Mouse (Mus musculus): ENCODE data around the gene Lhb. TPM values are rescaled to one million over a fixed set of nuclear protein-coding genes. Genes with fewer than 3 reads are reported as not detected.

Lhb gene
- polyA plus RNA-seq, 1 experiment = not detected

- TF ChIP-seq POLR2A (IDR thresholded peaks at IDR 0.05; ENCODE audit: insufficient read depth, low read depth, low read length) = no peak
- no peak for TF ChIP-seq CTCF (IDR thresholded peaks at IDR 0.05; ENCODE audit: insufficient read depth, low read depth, low read length)
- Histone ChIP-seq H3K4me3 (ENCODE audit: insufficient read depth, low read depth, low read length) (no peak overlapping the region), H3K27ac (ENCODE audit: insufficient read depth, low read depth, low read length) (no peak overlapping the region), H3K4me1 (ENCODE audit: control insufficient read depth, insufficient read depth, low read length) (peaks cover 23% of the 10 kb centered on the region)
- 88% methylated on average over 7 of the region's 7 CpGs for WGBS
Observed at GRCm38 (mm10) chr7:45463987-45464778, 43.6 kb downstream of the Lhb start.

- WGBS = 94% methylated on average over 12 of the region's 12 CpGs
- Histone ChIP-seq H3K4me3 (ENCODE audit: insufficient read depth, low read depth, low read length) (no peak overlapping the region), H3K27ac (ENCODE audit: insufficient read depth, low read depth, low read length) (no peak overlapping the region), H3K4me1 (ENCODE audit: control insufficient read depth, insufficient read depth, low read length) (peaks cover 23% of the 10 kb centered on the region)
- TF ChIP-seq CTCF (IDR thresholded peaks at IDR 0.05; ENCODE audit: insufficient read depth, low read depth, low read length) (no peak), POLR2A (IDR thresholded peaks at IDR 0.05; ENCODE audit: insufficient read depth, low read depth, low read length) (no peak)
Observed at GRCm38 (mm10) chr7:45465112-45465511, 44.5 kb downstream of the Lhb start.

GRCm38 (mm10) chr7:45465549-45465948 is 44.9 kb downstream of the Lhb start:
- Histone ChIP-seq H3K4me3 (ENCODE audit: insufficient read depth, low read depth, low read length) (peak overlapping the region; percentile 75), H3K4me1 (ENCODE audit: control insufficient read depth, insufficient read depth, low read length) (peaks cover 20% of the 10 kb centered on the region), H3K27ac (ENCODE audit: insufficient read depth, low read depth, low read length) (no peak overlapping the region)
- 70% methylated on average over 9 of the region's 9 CpGs for WGBS
- TF ChIP-seq CTCF (IDR thresholded peaks at IDR 0.05; ENCODE audit: insufficient read depth, low read depth, low read length) (no peak), POLR2A (IDR thresholded peaks at IDR 0.05; ENCODE audit: insufficient read depth, low read depth, low read length) (no peak)

GRCm38 (mm10) chr7:45466283-45467089 is 45.9 kb downstream of the Lhb start, which contains the start of gene Bax:
Gene Bax, minus strand, starts transcription at chr7:45466898.
- Histone ChIP-seq H3K4me3 (ENCODE audit: insufficient read depth, low read depth, low read length) (peak within 1 kb of the TSS; percentile 75), H3K27ac (ENCODE audit: insufficient read depth, low read depth, low read length) (peak within 1 kb of the TSS; percentile 52; the same call in 1 of the 2 replicates), H3K4me1 (ENCODE audit: control insufficient read depth, insufficient read depth, low read length) (peaks cover 14% of the 10 kb centered on the region)
- TF ChIP-seq CTCF (IDR thresholded peaks at IDR 0.05; ENCODE audit: insufficient read depth, low read depth, low read length) = no peak
- peak; percentile 91 for TF ChIP-seq POLR2A (IDR thresholded peaks at IDR 0.05; ENCODE audit: insufficient read depth, low read depth, low read length)
- WGBS = under 1% methylated on average over 57 of the region's 58 CpGs

GRCm38 (mm10) chr7:45467090-45467670 is 46.6 kb downstream of the Lhb start:
- no peak for TF ChIP-seq CTCF (IDR thresholded peaks at IDR 0.05; ENCODE audit: insufficient read depth, low read depth, low read length)
- no peak for TF ChIP-seq POLR2A (IDR thresholded peaks at IDR 0.05; ENCODE audit: insufficient read depth, low read depth, low read length)
- Histone ChIP-seq H3K27ac (ENCODE audit: insufficient read depth, low read depth, low read length) (0 out of 2 replicates have a peak overlapping the region, but pooled peaks have one; percentile 27), H3K4me3 (ENCODE audit: insufficient read depth, low read depth, low read length) (peak overlapping the region; percentile 75), H3K4me1 (ENCODE audit: control insufficient read depth, insufficient read depth, low read length) (peaks cover 14% of the 10 kb centered on the region)
- 43% methylated on average over 7 of the region's 7 CpGs for WGBS

- Histone ChIP-seq H3K27ac (ENCODE audit: insufficient read depth, low read depth, low read length) (no peak overlapping the region), H3K4me1 (ENCODE audit: control insufficient read depth, insufficient read depth, low read length) (peaks cover 8% of the 10 kb centered on the region), H3K4me3 (ENCODE audit: insufficient read depth, low read depth, low read length) (no peak overlapping the region)
- under 1% methylated on average over 3 of the region's 3 CpGs for WGBS
- no peak for TF ChIP-seq POLR2A (IDR thresholded peaks at IDR 0.05; ENCODE audit: insufficient read depth, low read depth, low read length)
- TF ChIP-seq CTCF (IDR thresholded peaks at IDR 0.05; ENCODE audit: insufficient read depth, low read depth, low read length) = no peak
Observed at GRCm38 (mm10) chr7:45470869-45471268, 50.2 kb downstream of the Lhb start.

Other genes with a start within 250 kb of the Lhb start
- gene Gfy, start 241.3 kb upstream of the Lhb start, polyA plus RNA-seq (2012; ENCODE audit: insufficient read depth, insufficient read length, low replicate concordance, missing spikeins) = not detected in 2 replicates
- not detected in 2 replicates for gene Pth2, start 239.8 kb upstream of the Lhb start, polyA plus RNA-seq (2012; ENCODE audit: insufficient read depth, insufficient read length, low replicate concordance, missing spikeins)
- not detected in 2 replicates for gene Ccdc155, start 215.9 kb upstream of the Lhb start, polyA plus RNA-seq (2012; ENCODE audit: insufficient read depth, insufficient read length, low replicate concordance, missing spikeins)
- not detected in 2 replicates for gene Dkkl1, start 208.7 kb upstream of the Lhb start, polyA plus RNA-seq (2012; ENCODE audit: insufficient read depth, insufficient read length, low replicate concordance, missing spikeins)
- not detected in 2 replicates for gene Tead2, start 205.1 kb upstream of the Lhb start, polyA plus RNA-seq (2012; ENCODE audit: insufficient read depth, insufficient read length, low replicate concordance, missing spikeins)
- not detected in 2 replicates for gene Cd37, start 181.7 kb upstream of the Lhb start, polyA plus RNA-seq (2012; ENCODE audit: insufficient read depth, insufficient read length, low replicate concordance, missing spikeins)
- gene Slc6a16, start 179.7 kb upstream of the Lhb start, polyA plus RNA-seq (2012; ENCODE audit: insufficient read depth, insufficient read length, low replicate concordance, missing spikeins) = not detected in 2 replicates
- not detected in 2 replicates for gene Slc6a21, start 143.3 kb upstream of the Lhb start, polyA plus RNA-seq (2012; ENCODE audit: insufficient read depth, insufficient read length, low replicate concordance, missing spikeins)
- not detected in 2 replicates for gene Trpm4, start 87.0 kb upstream of the Lhb start, polyA plus RNA-seq (2012; ENCODE audit: insufficient read depth, insufficient read length, low replicate concordance, missing spikeins)
- gene Hrc, start 85.5 kb upstream of the Lhb start, polyA plus RNA-seq (2012; ENCODE audit: insufficient read depth, insufficient read length, low replicate concordance, missing spikeins) = not detected in 2 replicates
- not detected in 2 replicates for gene Ppfia3, start 53.8 kb upstream of the Lhb start, polyA plus RNA-seq (2012; ENCODE audit: insufficient read depth, insufficient read length, low replicate concordance, missing spikeins)
- gene Lin7b, start 50.2 kb upstream of the Lhb start, polyA plus RNA-seq (2012; ENCODE audit: insufficient read depth, insufficient read length, low replicate concordance, missing spikeins) = not detected in 2 replicates
- 1,039 and 1,720 TPM in 2 replicates for gene Snrnp70, start 25.1 kb upstream of the Lhb start, polyA plus RNA-seq (2012; ENCODE audit: insufficient read depth, insufficient read length, low replicate concordance, missing spikeins)
- gene Kcna7, start 15.2 kb upstream of the Lhb start, polyA plus RNA-seq (2012; ENCODE audit: insufficient read depth, insufficient read length, low replicate concordance, missing spikeins) = not detected in 2 replicates
- gene Ntf5, start 7.1 kb upstream of the Lhb start, polyA plus RNA-seq (2012; ENCODE audit: insufficient read depth, insufficient read length, low replicate concordance, missing spikeins) = not detected in 2 replicates
- gene Gys1, start 14.0 kb downstream of the Lhb start, polyA plus RNA-seq (2012; ENCODE audit: insufficient read depth, insufficient read length, low replicate concordance, missing spikeins) = not detected in 2 replicates
- not detected in 2 replicates for gene Ruvbl2, start 17.3 kb downstream of the Lhb start, polyA plus RNA-seq (2012; ENCODE audit: insufficient read depth, insufficient read length, low replicate concordance, missing spikeins)
- gene Ftl1, start 39.1 kb downstream of the Lhb start, polyA plus RNA-seq (2012; ENCODE audit: insufficient read depth, insufficient read length, low replicate concordance, missing spikeins) = 553 and 835 TPM in 2 replicates
- not detected in 2 replicates for gene Bax, start 46.1 kb downstream of the Lhb start, polyA plus RNA-seq (2012; ENCODE audit: insufficient read depth, insufficient read length, low replicate concordance, missing spikeins)
- not detected in 2 replicates for gene Tulp2, start 61.1 kb downstream of the Lhb start, polyA plus RNA-seq (2012; ENCODE audit: insufficient read depth, insufficient read length, low replicate concordance, missing spikeins)
- not detected in 2 replicates for gene Gm45808, start 66.0 kb downstream of the Lhb start, polyA plus RNA-seq (2012; ENCODE audit: insufficient read depth, insufficient read length, low replicate concordance, missing spikeins)
- gene Dhdh, start 68.0 kb downstream of the Lhb start, polyA plus RNA-seq (2012; ENCODE audit: insufficient read depth, insufficient read length, low replicate concordance, missing spikeins) = not detected in 2 replicates
- gene Nucb1, start 89.6 kb downstream of the Lhb start, polyA plus RNA-seq (2012; ENCODE audit: insufficient read depth, insufficient read length, low replicate concordance, missing spikeins) = not detected in 2 replicates
- gene Ppp1r15a, start 105.4 kb downstream of the Lhb start, polyA plus RNA-seq (2012; ENCODE audit: insufficient read depth, insufficient read length, low replicate concordance, missing spikeins) = not detected in 2 replicates
- gene Plekha4, start 105.5 kb downstream of the Lhb start, polyA plus RNA-seq (2012; ENCODE audit: insufficient read depth, insufficient read length, low replicate concordance, missing spikeins) = not detected in 2 replicates
- not detected in 2 replicates for gene Hsd17b14, start 134.1 kb downstream of the Lhb start, polyA plus RNA-seq (2012; ENCODE audit: insufficient read depth, insufficient read length, low replicate concordance, missing spikeins)
- gene Bcat2, start 149.3 kb downstream of the Lhb start, polyA plus RNA-seq (2012; ENCODE audit: insufficient read depth, insufficient read length, low replicate concordance, missing spikeins) = not detected in 2 replicates
- not detected in 2 replicates for gene Fgf21, start 194.7 kb downstream of the Lhb start, polyA plus RNA-seq (2012; ENCODE audit: insufficient read depth, insufficient read length, low replicate concordance, missing spikeins)
- gene Fut1, start 196.5 kb downstream of the Lhb start, polyA plus RNA-seq (2012; ENCODE audit: insufficient read depth, insufficient read length, low replicate concordance, missing spikeins) = not detected in 2 replicates
- gene Izumo1, start 201.0 kb downstream of the Lhb start, polyA plus RNA-seq (2012; ENCODE audit: insufficient read depth, insufficient read length, low replicate concordance, missing spikeins) = not detected in 2 replicates
- gene Rasip1, start 206.7 kb downstream of the Lhb start, polyA plus RNA-seq (2012; ENCODE audit: insufficient read depth, insufficient read length, low replicate concordance, missing spikeins) = not detected in 2 replicates
- gene Mamstr, start 219.2 kb downstream of the Lhb start, polyA plus RNA-seq (2012; ENCODE audit: insufficient read depth, insufficient read length, low replicate concordance, missing spikeins) = not detected in 2 replicates
- not detected in 2 replicates for gene Fut2, start 245.6 kb downstream of the Lhb start, polyA plus RNA-seq (2012; ENCODE audit: insufficient read depth, insufficient read length, low replicate concordance, missing spikeins)